Mouse (Mus musculus) lung, postnatal 0 days (tissue): ENCODE measurements around the gene Mrpl17. TPM values are rescaled to one million over a fixed set of nuclear protein-coding genes. Genes with fewer than 3 reads are reported as not detected.

Experiments
- ATAC-seq: fragments of 200-750 bp; cut with Nextera tagmentation; 2 replicates; pipeline ENCODE4 v1.8.0; 2017; ENCODE audit warnings: moderate library complexity
- DNase-seq: peaks from one replicate; pipeline ENCODE4 v3.0.0-alpha.2; 2016; ENCODE audit warnings: low spot score
- H3K27ac ChIP-seq: fragments of 300-500 bp; sonication (generic); 2 replicates; pipeline ENCODE4 v1.5.1; 2014; ENCODE audit warnings: antibody characterized with exemption, mild to moderate bottlenecking, low read length, mixed read lengths
- H3K27me3 ChIP-seq: fragments of 300-500 bp; sonication (generic); replicated peaks from 2 replicates; pipeline ENCODE4 v1.6.1; 2014; ENCODE audit warnings: low read length, mixed read lengths; ENCODE audit not compliant: insufficient read depth
- H3K36me3 ChIP-seq: fragments of 300-500 bp; sonication (generic); 2 replicates; pipeline ENCODE4 v1.6.1; 2014; ENCODE audit warnings: low read length, mixed read lengths; ENCODE audit not compliant: insufficient read depth
- H3K4me1 ChIP-seq: fragments of 300-500 bp; sonication (generic); 2 replicates; pipeline ENCODE4 v1.6.1; 2014; ENCODE audit warnings: antibody characterized with exemption, low read depth, low read length, mixed read lengths; ENCODE audit not compliant: insufficient read depth
- H3K4me2 ChIP-seq: fragments of 300-500 bp; sonication (generic); replicated peaks from 2 replicates; pipeline ENCODE4 v1.6.1; 2014; ENCODE audit warnings: low read depth, mild to moderate bottlenecking, low read length, moderate library complexity, mixed read lengths
- H3K4me3 ChIP-seq: fragments of 300-500 bp; sonication (generic); 2 replicates; pipeline ENCODE4 v1.5.1; 2014; ENCODE audit warnings: low read depth, low read length
- H3K9ac ChIP-seq: fragments of 300-500 bp; sonication (generic); replicated peaks from 2 replicates; pipeline ENCODE4 v1.6.1; 2014; ENCODE audit warnings: low read depth, mild to moderate bottlenecking
- H3K9me3 ChIP-seq: fragments of 300-500 bp; sonication (generic); 2 replicates; pipeline ENCODE4 v1.6.1; 2016; ENCODE audit warnings: low read length, mixed read lengths
- CTCF ChIP-seq: IDR thresholded peaks from 2 replicates; pipeline ENCODE4 v1.5.1; 2016; ENCODE audit warnings: antibody characterized with exemption, mild to moderate bottlenecking
- EP300 ChIP-seq: IDR thresholded peaks from 2 replicates; pipeline ENCODE4 v1.6.1; 2016; ENCODE audit warnings: antibody characterized with exemption, mild to moderate bottlenecking, control low read depth
- WGBS: fragments of 180-500 bp; shearing (Covaris S2); extraction: QIAGEN DNeasy Blood & Tissue Kit; methylation state at CpG from one replicate; pipeline ENCODE4 v1.1.7; 2014; 5-methylcytosine and 5-hydroxymethylcytosine counted together
- polyA plus RNA-seq: library from polyadenylated mRNA; unstranded; fragments of >200 nt; fragmentation: Nextera tagmentation; extraction: Ambion mirVana; gene quantifications from 2 replicates; pipeline ENCODE4 v1.2.1, GENCODE M21; 2015

Mrpl17 gene
- polyA plus RNA-seq, 1 experiment from 2014 or later, result 257 TPM

- WGBS, result 66% methylated on average over 3 of the region's 3 CpGs
- Histone ChIP-seq H3K9me3 (no peaks in the 10 kb centered on the region), H3K4me2 (no peak overlapping the region), H3K4me1 (no peaks in the 10 kb centered on the region; the same call in 1 of the 2 replicates), H3K27ac (no peak overlapping the region), H3K4me3 (no peak overlapping the region), H3K36me3 (no peaks in the 10 kb centered on the region), H3K9ac (no peak overlapping the region), H3K27me3 (no peaks in the 10 kb centered on the region)
- TF ChIP-seq EP300 (no peak), CTCF (no peak)
- ATAC-seq, result no peak
- no peak for DNase-seq
These were observed 1.7 kb upstream of the Mrpl17 start for GRCm38 (mm10) chr7:105812566-105812965.

GRCm38 (mm10) chr7:105811516-105811915, 617 bp upstream of the Mrpl17 start:
- H3K36me3 ChIP-seq, result no peaks in the 10 kb centered on the region
- no peak overlapping the region for H3K4me3 ChIP-seq
- H3K9ac ChIP-seq, result no peak overlapping the region
- 0 out of 2 replicates have a peak overlapping the region, but pooled peaks have one; percentile 11 for H3K4me2 ChIP-seq
- ATAC-seq (no peak), DNase-seq (no peak)
- no peaks in the 10 kb centered on the region for H3K9me3 ChIP-seq
- no peaks in the 10 kb centered on the region for H3K27me3 ChIP-seq
- no peak overlapping the region for H3K27ac ChIP-seq
- TF ChIP-seq CTCF, result no peak
- TF ChIP-seq EP300, result no peak
- H3K4me1 ChIP-seq, result no peaks in the 10 kb centered on the region; the same call in 1 of the 2 replicates

GRCm38 (mm10) chr7:105810280-105810876, 521 bp downstream of the Mrpl17 start:
- H3K9ac ChIP-seq, result peak overlapping the region; percentile 92
- no peaks in the 10 kb centered on the region for H3K9me3 ChIP-seq
- no peaks in the 10 kb centered on the region; the same call in 1 of the 2 replicates for H3K4me1 ChIP-seq
- H3K27ac ChIP-seq, result peak overlapping the region; percentile 85
- peak overlapping the region; percentile 81 for H3K4me3 ChIP-seq
- peak; percentile 33 for ATAC-seq
- 1% methylated on average over 37 of the region's 37 CpGs for WGBS
- peak overlapping the region; percentile 91 for H3K4me2 ChIP-seq
- no peak for TF ChIP-seq EP300
- TF ChIP-seq CTCF, result no peak
- peak; percentile 20 for DNase-seq
- H3K36me3 ChIP-seq, result no peaks in the 10 kb centered on the region
- H3K27me3 ChIP-seq, result no peaks in the 10 kb centered on the region

- H3K9me3 ChIP-seq, result no peaks in the 10 kb centered on the region
- H3K4me1 ChIP-seq, result no peaks in the 10 kb centered on the region; the same call in 1 of the 2 replicates
- ATAC-seq, result no peak
- H3K36me3 ChIP-seq, result no peaks in the 10 kb centered on the region
- WGBS, result 65% methylated on average over 7 of the region's 7 CpGs
- peak; percentile 18 for DNase-seq
- H3K4me2 ChIP-seq, result peak overlapping the region; percentile 91
- TF ChIP-seq CTCF (no peak), EP300 (no peak)
- H3K9ac ChIP-seq, result peak overlapping the region; percentile 92
- H3K27me3 ChIP-seq, result no peaks in the 10 kb centered on the region
- H3K4me3 ChIP-seq, result peak overlapping the region; percentile 81
- H3K27ac ChIP-seq, result no peak overlapping the region
These were observed 1.1 kb downstream of the Mrpl17 start for GRCm38 (mm10) chr7:105809836-105810235.

- peak; percentile 67 for DNase-seq
- no peak overlapping the region for H3K9ac ChIP-seq
- no peaks in the 10 kb centered on the region for H3K9me3 ChIP-seq
- no peak overlapping the region for H3K4me2 ChIP-seq
- 65% methylated on average over 1 of the region's 1 CpGs for WGBS
- H3K4me3 ChIP-seq, result no peak overlapping the region
- H3K27me3 ChIP-seq, result no peaks in the 10 kb centered on the region
- H3K27ac ChIP-seq, result no peak overlapping the region
- TF ChIP-seq CTCF, result no peak
- peak; percentile 95 for TF ChIP-seq EP300
- ATAC-seq, result peak; percentile 3; the same call in 1 of the 2 replicates
- H3K4me1 ChIP-seq, result no peaks in the 10 kb centered on the region; the same call in 1 of the 2 replicates
- no peaks in the 10 kb centered on the region for H3K36me3 ChIP-seq
These were observed 2.5 kb downstream of the Mrpl17 start for GRCm38 (mm10) chr7:105808385-105808784.

- H3K9me3 ChIP-seq, result no peaks in the 10 kb centered on the region
- ATAC-seq (no peak), DNase-seq (no peak)
- no peak for TF ChIP-seq CTCF
- no peak for TF ChIP-seq EP300
- no peak overlapping the region for H3K4me2 ChIP-seq
- WGBS, result 47% methylated on average over 2 of the region's 2 CpGs
- no peak overlapping the region for H3K4me3 ChIP-seq
- H3K9ac ChIP-seq, result no peak overlapping the region
- H3K36me3 ChIP-seq, result no peaks in the 10 kb centered on the region
- no peaks in the 10 kb centered on the region for H3K27me3 ChIP-seq
- H3K27ac ChIP-seq, result no peak overlapping the region
- no peaks in the 10 kb centered on the region; the same call in 1 of the 2 replicates for H3K4me1 ChIP-seq
These were observed 4.2 kb downstream of the Mrpl17 start for GRCm38 (mm10) chr7:105806716-105807115.
